Mouse (Mus musculus): ENCODE data around the gene Gad1.
A peak's percentile ranks its signal among the peaks of the same experiment; 100 is the strongest.

Gene Gad1

DNA sequence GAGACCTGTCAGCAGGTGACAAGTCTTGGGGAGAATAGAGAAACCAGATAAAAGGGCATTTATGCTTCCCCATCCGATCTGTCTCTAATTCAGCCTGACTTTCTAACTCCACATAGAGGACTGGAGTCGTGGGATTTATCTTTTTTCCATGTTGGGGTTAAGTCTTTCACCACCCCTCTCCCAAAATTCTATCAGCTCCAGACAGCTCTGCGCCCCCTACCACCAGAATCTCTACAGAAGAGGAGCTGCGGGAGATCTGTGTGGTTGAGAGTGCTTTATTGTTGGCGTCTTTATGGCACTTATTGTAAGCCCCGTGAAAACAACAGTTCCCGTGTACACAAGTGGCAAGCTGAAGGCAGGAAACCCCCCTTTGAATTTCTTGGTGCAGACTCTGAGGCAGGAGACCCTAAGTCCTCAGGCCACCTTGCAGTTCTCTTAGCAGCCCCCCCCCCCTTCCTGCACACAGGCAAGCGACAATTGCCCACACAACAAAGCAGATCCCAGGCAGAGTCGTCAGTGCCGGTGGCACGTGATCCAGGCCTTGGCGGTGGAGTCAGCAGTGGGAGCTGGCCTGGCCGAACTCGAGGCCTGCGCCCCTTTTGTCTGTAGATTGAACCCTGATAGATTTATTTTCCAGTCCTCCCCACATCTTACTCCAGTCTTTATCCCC lies 11.9 kb downstream of the Gad1 start:
- no peak for DNase-seq (ENCODE audit: low spot score)

- no peak for DNase-seq (ENCODE audit: low spot score)
These were observed 13.1 kb downstream of the Gad1 start for GRCm38 (mm10) chr2:70565651-70566602.

GRCm38 (mm10) chr2:70566603-70566981 lies 13.7 kb downstream of the Gad1 start:
- peak; percentile 1 for DNase-seq (ENCODE audit: low spot score)

DNA sequence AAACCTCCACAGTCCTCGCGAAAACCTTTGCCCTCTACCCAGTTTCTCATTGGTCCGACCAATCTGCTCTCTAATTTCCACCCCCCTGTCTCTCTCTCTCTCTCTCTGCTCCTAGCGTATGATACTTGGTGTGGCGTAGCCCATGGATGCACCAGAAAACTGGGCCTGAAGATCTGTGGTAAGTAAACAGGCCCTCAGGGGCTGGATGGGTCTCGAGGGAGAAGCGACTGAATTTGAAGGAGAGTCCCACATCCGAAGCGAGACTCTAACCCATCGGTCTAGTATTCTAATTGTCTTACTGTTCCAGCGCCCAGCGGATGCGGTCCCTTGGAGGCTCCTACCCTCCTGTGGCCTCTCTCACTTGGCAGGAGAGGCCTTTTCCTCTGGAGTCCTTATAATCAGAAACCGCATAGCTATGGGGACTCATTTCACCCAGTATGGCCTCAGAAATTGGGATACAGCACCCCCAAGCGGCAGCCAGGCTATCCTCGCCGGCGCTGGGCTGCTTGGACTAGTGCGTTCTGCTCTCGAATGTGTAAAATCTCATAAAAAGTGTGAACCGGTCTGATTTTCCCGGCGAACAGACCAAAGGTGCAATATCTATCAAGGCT lies 14.3 kb downstream of the Gad1 start:
- peak; percentile 28 for DNase-seq (ENCODE audit: low spot score)

DNA sequence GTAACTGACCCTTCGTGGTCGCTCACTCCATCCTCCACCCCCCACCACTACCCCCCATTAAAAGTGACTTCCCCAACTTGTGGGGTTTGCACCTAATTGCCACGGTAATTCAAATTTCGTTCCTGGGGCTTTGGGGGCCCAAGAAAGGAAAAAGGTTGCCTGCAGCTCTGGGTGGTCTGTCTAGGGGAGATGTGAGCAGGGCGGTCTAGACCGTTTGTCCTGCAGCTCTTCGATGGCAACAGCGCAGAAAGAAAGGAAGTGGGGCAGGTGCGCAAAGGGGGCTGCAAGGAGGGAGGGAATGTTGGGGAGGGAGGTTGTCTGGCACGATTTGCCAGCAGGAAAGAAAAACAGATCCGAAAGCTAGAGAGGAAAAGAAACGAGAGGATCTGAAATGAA lies 14.8 kb downstream of the Gad1 start:
- no peak for DNase-seq (ENCODE audit: low spot score)

DNA sequence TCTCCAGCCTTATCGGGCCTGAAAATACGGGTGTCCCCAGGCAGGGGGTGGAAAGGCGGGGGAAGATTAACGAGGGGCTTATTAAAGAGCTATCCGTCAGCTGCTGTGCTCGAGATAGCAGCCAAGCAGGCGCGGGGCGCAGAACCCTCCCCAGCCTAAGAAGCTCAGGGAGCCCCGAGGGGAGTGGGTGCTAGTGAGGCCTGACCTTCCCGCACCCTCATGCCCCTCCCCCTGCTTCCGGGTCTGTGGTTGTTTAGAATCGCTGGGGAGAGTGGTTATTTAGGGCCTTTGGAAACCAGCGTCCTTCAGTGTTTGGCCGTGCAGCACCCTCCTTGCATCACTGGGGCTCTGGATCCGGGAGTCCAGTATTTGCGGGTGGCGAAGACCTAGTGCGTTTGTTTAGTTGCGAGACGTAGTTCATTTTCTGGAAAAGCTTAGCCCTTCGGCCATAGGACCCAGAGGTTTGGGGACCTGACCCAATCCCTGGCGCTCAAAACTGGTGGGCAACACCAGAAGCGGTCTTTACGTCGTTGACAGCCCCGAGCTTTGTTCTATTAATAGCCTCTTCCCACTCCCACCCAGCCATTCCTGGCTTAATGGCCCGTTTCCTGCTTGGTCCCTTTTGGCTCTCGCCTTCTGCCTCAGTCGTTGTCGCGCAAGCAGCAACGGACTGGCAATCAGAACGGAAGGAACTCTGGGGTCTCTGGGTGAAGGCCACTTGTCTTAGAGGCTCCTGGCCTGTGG lies 15.5 kb downstream of the Gad1 start:
- no peak for DNase-seq (ENCODE audit: low spot score)

GRCm38 (mm10) chr2:70571698-70572097 lies 18.8 kb downstream of the Gad1 start:
- no peak for DNase-seq (ENCODE audit: low spot score)

DNA sequence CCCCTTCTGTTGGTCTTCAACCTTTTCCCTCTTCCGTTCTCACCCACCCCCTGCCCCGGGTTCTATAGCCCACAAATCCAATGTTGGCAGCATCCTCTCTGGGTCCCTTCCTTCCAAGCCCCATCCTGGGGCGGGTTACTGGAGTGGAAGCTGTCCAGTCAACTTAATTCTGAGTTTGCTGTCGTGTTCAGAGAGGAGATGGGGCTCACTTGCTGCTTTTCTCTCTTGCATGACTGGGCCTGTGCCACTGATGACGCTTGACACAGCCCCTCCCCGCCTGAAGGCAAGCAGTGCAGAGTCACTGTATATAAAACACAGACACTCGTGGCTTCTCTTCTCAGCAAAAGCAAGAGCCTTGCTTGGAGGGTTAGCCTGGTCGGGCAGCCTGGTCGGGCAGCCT lies 19.4 kb downstream of the Gad1 start:
- no peak for DNase-seq (ENCODE audit: low spot score)

- DNase-seq (ENCODE audit: low spot score), result no peak
These were observed 20.8 kb downstream of the Gad1 start for GRCm38 (mm10) chr2:70573544-70574210.

DNA sequence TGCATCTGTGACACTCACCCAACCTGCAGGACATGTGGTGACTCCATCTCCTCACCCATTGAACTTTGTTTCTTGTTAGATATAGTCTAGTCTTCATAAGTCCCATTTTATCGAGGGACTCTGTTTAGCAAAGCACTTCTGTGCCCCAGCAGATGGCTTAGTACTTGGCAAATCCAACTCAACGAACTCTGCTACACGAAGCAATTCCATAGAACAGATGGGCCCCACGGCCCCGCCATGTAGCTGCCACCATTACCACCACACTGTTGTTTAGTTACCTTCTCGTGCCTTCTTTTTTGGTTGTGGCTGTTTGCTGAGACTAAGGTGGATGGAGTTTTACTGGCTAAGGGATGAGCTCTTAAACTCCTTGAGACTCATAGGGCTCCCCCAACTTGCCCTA lies 35.3 kb downstream of the Gad1 start:
- DNase-seq (ENCODE audit: low spot score), result no peak

- DNase-seq (ENCODE audit: low spot score), result no peak
These were observed 39.6 kb downstream of the Gad1 start for GRCm38 (mm10) chr2:70592432-70592831.

DNA sequence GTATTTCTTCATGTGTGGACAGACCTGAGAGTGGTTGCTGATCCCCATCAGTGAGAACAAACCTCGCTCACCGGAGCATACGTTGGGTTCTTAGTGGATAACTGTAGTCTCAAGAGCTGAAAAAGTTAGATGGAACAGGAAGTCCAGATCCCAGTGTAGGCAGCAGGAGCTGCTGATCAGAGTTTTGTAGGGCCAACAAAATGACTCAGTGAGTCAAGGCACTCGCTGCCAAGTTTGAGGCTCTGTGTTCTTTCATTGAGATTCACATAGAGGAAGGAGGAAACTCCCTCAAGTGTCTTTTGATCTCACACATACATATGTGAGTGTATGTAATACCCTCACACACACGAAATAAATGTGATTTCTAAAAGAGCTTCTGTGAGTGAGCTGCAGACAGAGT lies 40.8 kb downstream of the Gad1 start:
- DNase-seq (ENCODE audit: low spot score), result no peak

DNA sequence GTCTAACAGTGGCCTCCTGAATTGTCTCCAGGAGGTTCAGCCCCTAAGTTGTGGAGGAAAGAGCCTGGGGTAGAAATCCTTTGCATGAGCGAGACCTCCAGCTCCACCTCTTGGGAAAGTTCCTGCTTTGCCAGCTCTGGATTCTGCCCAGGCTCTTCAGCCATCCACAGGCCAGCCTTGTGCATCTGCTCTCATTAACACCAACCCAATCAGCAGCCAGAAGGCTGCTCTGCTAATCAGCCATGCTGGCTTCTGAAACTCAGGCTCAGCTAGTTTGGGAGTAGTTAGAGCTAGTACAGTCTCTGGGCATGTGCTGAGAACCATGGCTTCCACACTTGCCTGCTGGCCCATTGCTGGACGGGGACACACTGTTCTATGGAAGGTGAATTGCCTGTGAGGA lies 43.0 kb downstream of the Gad1 start:
- no peak for DNase-seq (ENCODE audit: low spot score)

GRCm38 (mm10) chr2:70609769-70610168 lies 56.9 kb downstream of the Gad1 start:
- no peak for DNase-seq (ENCODE audit: low spot score)

DNA sequence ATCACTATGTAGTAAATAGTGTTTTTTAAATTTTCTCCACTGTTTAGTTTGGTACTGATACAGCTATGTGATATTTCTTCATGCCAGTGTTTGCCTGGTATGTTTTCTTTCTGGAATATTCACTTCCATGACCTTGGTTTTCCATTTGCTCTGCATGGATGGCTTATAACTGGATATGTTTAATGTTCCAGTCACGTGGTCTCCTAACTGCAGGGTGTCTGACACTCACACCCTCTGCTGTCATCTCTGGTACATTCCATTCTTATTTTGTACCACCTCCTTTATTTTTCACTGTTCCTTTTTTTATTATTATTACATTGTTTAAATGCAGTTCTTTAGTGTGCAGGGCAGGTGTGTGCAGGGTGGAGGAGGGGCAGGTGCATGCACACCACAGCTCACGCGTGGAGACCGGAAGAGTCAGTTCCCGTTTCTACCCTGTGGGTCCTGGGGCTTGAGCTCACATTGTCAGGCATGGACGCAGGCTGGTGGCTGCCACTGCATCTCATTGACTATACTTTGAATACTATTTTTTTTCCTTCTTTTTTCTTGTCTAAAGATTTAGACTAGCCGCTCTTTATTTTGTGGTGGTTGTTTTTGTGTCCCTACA lies 62.0 kb downstream of the Gad1 start:
- DNase-seq (ENCODE audit: low spot score), result peak; percentile 29

DNA sequence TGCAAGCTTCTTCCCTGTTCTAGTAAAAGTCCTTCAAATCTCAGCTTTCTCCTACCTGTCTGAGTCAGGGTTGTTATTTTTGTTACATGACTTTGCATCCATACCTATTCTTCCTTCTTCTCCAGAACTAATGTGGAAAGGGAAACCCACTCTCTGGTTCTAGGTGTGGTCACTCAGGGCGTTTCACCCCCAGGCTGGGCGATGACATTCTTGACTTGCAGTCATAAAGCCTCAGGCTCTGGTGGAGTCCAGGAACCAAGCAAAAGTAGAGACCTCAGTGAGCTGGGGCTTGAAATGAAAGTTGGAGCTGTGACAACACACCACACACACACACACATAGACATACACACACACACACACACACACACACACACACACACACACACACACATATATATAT lies 63.2 kb downstream of the Gad1 start:
- DNase-seq (ENCODE audit: low spot score), result no peak

GRCm38 (mm10) chr2:70616617-70617016 lies 63.7 kb downstream of the Gad1 start:
- DNase-seq (ENCODE audit: low spot score), result no peak

- DNase-seq (ENCODE audit: low spot score), result no peak
These were observed 66.5 kb downstream of the Gad1 start for GRCm38 (mm10) chr2:70619232-70619835.

GRCm38 (mm10) chr2:70620225-70620624 lies 67.4 kb downstream of the Gad1 start:
- DNase-seq (ENCODE audit: low spot score), result peak; percentile 14

- no peak for DNase-seq (ENCODE audit: low spot score)
These were observed 69.4 kb downstream of the Gad1 start for GRCm38 (mm10) chr2:70622244-70622643.

- no peak for DNase-seq (ENCODE audit: low spot score)
These were observed 72.9 kb downstream of the Gad1 start for GRCm38 (mm10) chr2:70625761-70626160.

Measured in lung, postnatal 25 days (tissue).